Mouse (Mus musculus): Measurements from ENCODE around the gene Gm14226.
"Not testable (repeated sequence)": the region's sequence is repeated elsewhere in the genome, so short reads cannot be mapped to it uniquely, and the experiment has no call there.

The Gm14226 gene

DNA sequence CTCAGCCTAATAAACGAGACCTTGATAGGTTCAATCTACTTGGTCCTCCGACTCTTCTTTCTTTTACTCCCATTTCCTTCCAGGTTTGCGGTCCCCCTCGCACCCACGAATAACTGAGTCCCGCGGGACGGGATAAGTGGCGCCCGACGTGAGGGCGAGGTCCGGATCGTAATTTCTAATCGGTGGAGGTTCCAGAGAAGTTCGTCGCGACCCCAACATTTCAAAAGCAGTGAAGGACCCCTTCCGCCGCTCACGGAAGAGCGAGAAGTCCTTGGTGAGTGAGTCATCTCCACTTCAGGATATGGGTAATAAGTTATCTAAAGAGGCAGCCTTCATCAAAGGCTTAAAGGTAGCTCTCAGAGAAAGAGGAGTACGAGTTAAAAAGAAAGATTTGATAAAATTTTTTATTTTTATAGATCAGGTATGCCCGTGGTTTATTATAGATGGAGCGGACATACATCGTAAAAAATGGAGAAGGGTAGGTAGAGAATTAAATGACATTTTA, at the start of gene Gm14226:
TSS of gene Gm14226 (plus strand) at position 16 of the 505 bp plus-strand sequence.
- DNase-seq (ENCODE audit: low spot score): not testable (repeated sequence)

DNA sequence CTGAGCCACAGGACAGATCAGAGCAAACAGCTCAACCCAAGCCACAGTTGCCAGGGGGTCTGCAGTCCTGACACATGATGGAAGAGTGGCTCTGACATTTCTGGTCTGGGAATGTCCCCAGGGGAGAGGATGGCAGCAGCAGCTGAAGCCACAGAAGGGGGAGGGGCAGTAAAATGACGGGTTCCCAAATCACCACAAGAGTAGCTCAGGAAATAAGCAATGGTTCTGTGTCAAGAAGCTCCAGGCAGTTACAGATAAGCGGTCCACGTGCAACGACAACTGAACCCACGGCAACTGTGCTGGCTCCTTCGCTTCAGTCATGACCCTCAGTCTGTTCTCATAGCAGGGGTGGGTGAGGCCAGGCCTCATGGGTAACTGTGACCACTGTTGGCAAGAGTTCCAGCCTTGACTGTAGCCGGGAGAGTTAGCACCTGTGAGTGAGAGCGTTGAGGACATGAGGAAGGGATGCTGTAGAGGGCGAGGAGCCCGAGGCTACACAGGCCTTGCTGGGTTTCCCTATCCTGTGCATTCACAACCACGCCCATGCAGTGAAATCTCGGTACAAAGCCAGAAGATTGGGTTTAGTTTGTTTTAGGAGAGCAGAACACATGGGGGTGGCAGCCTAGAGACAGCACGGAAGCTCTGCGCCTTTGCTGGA, 48.2 kb upstream of the Gm14226 start:
- not testable (repeated sequence) for DNase-seq (ENCODE audit: low spot score)

DNA sequence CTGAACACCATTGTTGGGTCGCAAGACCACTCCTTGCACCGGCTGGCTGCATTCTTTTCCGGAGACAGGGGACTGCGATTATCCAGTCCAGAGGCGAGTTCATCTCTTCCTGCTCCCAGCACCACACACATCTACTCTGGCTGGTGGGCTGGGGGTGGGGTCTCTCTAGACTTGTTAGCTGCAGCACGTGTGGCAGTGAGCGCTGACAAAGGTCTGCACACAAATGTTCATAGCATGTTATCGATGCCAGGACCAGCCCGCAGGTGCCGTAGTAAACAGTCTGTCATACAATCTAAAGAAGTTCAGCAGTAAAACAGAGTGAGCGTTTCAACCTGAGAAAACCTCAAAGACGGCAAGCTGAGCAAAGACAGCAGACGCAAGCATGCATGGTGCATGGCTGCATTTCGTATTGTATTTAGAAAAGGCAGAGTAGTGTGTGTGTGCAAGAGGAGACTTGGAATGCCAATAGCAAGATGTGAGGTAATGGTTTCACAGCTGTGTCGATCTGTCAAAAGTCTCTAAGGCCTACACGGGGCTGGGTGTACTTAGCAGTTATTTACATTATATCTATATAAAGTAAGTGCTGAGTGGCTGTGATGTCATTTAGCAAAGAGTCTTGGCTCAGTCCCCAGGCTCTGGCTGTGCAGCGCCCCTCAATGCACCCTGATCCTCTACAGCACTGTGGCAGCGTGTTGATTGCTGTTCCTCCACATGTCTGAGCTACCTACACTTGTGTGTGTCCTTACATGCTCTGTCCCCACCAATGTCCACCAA, 46.0 kb upstream of the Gm14226 start:
- no peak for DNase-seq (ENCODE audit: low spot score)

GRCm38 (mm10) chr2:154972981-154973380, 45.1 kb upstream of the Gm14226 start:
- no peak for DNase-seq (ENCODE audit: low spot score)

DNA sequence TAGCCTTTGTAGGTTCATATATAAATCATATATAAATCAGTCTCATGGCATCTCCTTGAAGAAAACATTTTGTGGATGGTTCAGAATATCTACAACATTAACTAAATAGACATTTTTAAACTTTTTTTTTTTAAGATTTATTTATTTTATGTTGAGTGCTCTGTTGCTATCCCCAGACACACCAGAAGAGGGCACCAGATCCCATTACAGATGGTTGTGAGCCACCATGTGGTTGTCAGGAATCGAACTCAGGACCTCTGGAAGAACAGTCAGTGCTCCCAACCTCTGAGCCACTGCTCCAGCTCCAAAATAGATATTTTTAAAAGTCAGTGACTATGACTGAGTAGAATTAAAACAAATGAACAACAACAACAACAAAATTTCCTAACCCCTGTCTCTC, 31.5 kb upstream of the Gm14226 start:
- no peak for DNase-seq (ENCODE audit: low spot score)

DNA sequence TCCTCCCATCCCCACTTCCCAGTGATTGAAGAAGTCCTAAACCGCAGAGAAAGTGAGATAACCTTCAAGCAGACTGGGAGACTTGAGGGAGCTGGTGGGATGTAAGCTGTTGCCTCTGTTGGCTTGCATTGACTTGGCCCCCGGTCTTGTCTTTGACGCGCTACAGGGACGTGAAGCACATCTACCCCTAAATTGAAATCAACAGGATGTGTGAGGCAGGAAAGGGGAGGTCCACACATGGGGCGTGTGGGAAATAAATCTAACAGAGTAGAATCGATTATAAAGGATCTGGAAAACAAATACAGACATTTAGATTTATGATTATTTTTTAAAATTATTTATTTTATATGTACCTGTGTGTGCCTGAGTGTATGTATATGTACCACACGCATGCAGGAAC, 26.7 kb upstream of the Gm14226 start:
- DNase-seq (ENCODE audit: low spot score): no peak

- no peak for DNase-seq (ENCODE audit: low spot score)
Measured at GRCm38 (mm10) chr2:154992083-154992482, 26.0 kb upstream of the Gm14226 start.

DNA sequence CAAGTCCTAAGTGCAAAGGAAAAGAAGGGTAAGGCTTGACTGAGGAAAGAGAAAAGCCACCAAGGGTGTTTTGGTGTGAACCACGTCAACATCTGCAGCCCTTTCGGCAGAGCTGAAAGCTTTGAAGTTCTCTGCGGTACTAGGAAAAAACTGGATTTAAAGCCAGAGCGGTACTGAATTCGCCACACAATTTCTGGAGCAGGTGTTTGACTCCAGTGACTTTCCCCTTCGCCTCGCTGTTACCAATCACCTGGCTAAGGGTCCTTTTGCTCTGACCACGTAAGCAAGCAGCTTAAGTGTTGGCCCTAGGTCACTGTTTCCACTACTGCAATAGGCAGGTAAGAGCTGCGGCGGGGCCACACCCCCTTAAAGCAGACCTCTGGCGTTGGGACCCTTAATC, 12.6 kb upstream of the Gm14226 start:
- DNase-seq (ENCODE audit: low spot score): no peak

DNA sequence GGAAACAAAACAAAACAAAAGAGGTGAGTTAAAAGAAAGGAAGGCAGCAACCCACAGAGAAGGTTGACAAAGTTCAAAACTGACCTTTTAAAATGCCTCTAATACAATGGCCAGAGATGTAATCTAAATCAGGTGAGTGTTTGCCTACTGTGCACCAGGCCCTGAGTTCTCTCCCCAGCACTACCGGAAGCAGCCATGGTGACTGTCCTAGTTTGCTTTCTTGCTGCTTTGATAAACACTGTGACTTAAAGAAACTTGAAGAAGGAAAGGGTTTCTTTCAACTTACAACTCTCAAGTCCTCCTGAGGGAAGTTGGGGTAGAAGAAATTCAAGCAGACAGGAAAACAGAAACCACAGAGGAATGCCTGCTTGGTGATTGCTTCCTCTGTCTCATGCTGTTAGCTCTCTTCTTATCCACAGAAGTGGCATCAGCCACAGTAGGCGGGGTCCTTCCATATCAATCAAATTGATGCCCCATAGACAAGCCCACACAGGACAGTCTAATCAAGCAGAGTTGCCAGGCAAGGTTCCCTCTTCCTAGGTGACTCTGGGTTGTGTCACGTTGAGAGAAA, 6.9 kb upstream of the Gm14226 start:
- DNase-seq (ENCODE audit: low spot score): no peak

- DNase-seq (ENCODE audit: low spot score): peak; percentile 23
Measured at GRCm38 (mm10) chr2:155012991-155013390, 5.1 kb upstream of the Gm14226 start.

GRCm38 (mm10) chr2:155016751-155017150, 1.3 kb upstream of the Gm14226 start:
- DNase-seq (ENCODE audit: low spot score): not testable (repeated sequence)

- peak; percentile 41 for DNase-seq (ENCODE audit: low spot score)
Measured at GRCm38 (mm10) chr2:155018762-155019641, 936 bp downstream of the Gm14226 start.

DNA sequence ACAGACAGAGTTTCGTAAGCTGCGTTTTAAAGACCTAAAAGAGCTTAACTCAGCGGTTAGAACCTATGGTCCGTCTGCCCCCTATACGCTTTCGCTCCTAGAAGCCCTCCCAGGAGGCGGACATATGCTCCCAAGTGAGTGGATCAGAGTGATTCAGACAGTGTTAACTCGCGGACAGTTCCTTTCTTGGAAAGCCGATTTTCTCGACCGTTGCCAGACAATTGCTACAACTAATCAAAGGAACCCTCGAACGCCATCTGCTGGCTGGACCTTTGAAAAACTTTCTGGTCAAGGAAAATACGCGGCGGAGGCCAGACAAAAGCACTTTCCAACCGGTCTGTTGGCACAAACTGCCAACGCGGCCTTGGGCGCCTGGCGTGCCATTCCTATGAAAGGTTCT, 1.6 kb downstream of the Gm14226 start:
- DNase-seq (ENCODE audit: low spot score): peak; percentile 91

DNA sequence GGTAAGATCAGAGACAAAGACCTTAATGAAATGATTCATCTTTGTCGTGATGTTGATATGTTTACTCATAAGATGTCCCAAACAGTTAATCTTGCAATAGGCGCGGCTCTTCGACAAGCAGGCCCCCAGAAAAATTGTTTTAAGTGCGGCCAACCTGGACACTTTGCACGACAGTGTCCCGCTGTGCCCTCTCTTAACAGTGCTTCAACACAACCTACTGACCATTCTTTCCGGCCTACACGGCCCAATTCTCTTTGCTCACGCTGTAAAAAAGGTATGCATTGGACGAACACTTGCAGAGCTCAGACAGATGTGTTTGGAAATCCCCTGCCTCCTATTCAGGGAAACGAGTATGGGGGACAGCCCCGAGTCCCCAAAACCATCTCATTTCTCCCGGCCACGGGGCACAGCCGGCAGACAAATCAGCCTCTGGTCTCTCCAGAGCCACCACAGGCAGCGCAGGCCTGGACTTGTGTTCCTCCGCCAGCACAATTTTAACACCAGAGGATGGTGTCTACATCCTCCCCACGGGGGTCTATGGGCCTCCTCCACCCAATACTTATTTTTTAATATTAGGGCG, 2.3 kb downstream of the Gm14226 start:
- DNase-seq (ENCODE audit: low spot score): not testable (repeated sequence)

GRCm38 (mm10) chr2:155030831-155031230, 12.8 kb downstream of the Gm14226 start:
- no peak for DNase-seq (ENCODE audit: low spot score)

DNA sequence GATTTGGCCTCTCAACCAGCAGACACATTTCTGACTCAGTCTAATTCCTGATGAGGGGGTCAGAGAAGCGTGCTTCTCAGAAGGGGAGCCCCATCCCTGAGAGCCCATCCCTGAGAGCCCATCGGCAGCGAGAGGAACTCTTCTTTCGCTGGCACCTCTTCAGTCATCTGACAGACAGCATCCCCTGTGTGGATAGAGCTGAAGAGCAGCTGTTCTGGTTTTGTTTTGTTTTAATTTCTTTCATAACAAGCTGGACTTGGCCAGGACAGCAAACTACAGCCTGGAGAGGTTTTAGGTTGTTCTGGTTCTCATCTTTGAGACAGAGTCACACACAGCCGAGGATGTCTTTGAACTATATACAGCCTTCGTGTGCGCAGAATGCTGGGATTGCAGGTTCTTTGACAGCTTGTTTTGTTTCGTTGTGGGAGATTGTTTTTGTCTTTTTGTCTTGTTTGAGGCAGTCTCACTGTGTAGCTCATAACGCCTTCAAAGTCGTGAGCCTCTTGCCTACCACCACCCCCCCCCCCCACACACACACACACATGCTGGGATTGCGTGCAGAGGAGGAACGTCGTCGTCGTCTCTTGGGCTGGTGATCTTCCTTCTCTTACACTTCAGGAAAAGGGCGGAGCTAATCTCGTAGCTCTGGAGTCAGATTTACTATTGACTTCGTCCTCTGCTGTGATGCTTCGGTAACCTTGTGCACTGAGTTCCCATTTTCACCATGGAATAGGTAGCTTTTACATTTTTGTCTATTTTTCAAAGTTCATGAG, 15.1 kb downstream of the Gm14226 start:
- no peak for DNase-seq (ENCODE audit: low spot score)

- DNase-seq (ENCODE audit: low spot score): no peak
Measured at GRCm38 (mm10) chr2:155039956-155040355, 21.9 kb downstream of the Gm14226 start.

DNA sequence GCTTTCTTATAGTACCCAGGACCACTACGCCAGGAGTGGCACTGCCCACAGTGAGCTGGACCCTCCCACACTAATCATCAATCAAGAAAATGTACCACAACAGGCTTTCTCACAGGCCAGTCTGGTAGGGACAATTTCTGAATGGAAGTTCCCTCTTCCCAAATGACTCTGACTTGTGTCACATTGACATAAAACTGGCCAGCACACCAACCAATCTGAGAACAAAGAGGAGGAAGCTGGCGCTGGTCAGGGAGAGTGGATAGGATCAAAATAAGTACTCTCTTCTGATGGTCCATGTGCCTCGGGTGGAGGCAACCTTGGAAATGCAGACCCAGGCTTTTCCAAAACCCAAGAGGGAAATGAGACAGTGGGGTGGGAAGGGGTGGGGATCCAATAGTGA, 26.5 kb downstream of the Gm14226 start:
- no peak for DNase-seq (ENCODE audit: low spot score)

DNA sequence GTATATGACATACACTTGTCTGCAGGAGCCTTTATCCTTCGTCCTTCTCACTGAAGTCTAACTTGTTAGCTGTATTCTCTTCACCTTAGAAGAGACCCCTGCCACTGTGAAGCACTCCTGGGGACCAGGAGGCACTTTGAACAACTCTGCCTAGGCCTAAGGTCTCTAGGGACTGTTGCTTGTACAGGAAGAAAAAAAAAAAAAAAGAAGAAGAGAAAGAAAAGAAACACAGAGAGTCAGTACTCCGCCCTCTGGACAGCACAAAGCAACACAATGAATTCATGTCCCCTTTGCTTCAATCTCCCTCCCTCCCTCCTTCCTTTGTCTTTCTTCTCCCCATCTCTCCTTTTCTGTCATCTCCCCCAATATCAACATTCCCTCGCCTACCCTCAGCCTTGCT, 27.0 kb downstream of the Gm14226 start:
- no peak for DNase-seq (ENCODE audit: low spot score)

DNA sequence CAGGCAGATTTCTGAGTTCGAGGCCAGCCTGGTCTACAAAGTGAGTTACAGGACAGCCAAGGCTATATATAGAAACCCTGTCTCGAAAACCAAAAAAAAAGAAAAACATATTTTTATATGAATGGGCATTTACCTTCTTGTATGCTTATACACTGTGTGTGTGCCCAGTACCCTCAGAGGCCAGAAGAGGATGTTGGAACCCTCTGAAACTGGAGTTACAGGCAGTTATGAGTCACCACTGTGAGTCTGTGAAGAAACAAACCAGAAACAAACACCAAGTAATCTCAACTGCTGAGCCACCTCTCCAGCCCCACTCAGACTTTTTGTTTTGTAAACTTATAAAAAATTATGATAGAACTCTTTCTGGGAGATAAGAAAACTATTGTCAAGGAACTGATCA, 28.7 kb downstream of the Gm14226 start:
- DNase-seq (ENCODE audit: low spot score): no peak

All from layer of hippocampus, adult 11-12 months (tissue).